In genomic region chr12:69297411-69298150, GRCm38 (mm10) we compare ENCODE assay signal across 8 mouse cellular contexts. TPM values are rescaled to one million over a fixed set of nuclear protein-coding genes. Genes with fewer than 3 reads are reported as not detected.
DNase-seq lines count a peak whose midpoint lies in the region; ATAC-seq lines count a peak whose summit lies in the region.

No protein-coding gene starts in this region.

- H3K4me2 ChIP-seq in heart, embryonic 12.5 days = peak overlapping the region; percentile 80
- peak overlapping the region; percentile 60 for H3K4me2 ChIP-seq in embryonic facial prominence, embryonic 14.5 days (ENCODE audit: low read depth, low read length)
- peak overlapping the region; percentile 67 for H3K4me2 ChIP-seq in limb, embryonic 15.5 days

- peak overlapping the region; percentile 94 for H3K27ac ChIP-seq in heart, embryonic 12.5 days (ENCODE audit: poor library complexity, severe bottlenecking)
- peak overlapping the region; percentile 94; the same call in 1 of the 2 replicates for H3K27ac ChIP-seq in embryonic facial prominence, embryonic 14.5 days (replicated peaks; ENCODE audit: low read depth, low read length)
- H3K27ac ChIP-seq in limb, embryonic 15.5 days = peak overlapping the region; percentile 94

- peaks cover 23% of the 10 kb centered on the region for H3K4me1 ChIP-seq in heart, embryonic 12.5 days (replicated peaks)
- peaks cover 20% of the 10 kb centered on the region for H3K4me1 ChIP-seq in embryonic facial prominence, embryonic 14.5 days (ENCODE audit: control insufficient read depth, insufficient read depth, low read length)
- peaks cover 27% of the 10 kb centered on the region for H3K4me1 ChIP-seq in limb, embryonic 15.5 days

- WGBS in heart, embryonic 12.5 days = 18% methylated on average over 20 of the region's 20 CpGs
- 18% methylated on average over 20 of the region's 20 CpGs for WGBS in embryonic facial prominence, embryonic 14.5 days
- 19% methylated on average over 20 of the region's 20 CpGs for WGBS in limb, embryonic 15.5 days

- peak overlapping the region; percentile 86 for H3K4me3 ChIP-seq in heart, embryonic 12.5 days
- H3K4me3 ChIP-seq in embryonic facial prominence, embryonic 14.5 days (ENCODE audit: low read depth, low read length) = peak overlapping the region; percentile 97
- peak overlapping the region; percentile 86 for H3K4me3 ChIP-seq in limb, embryonic 15.5 days

- H3K27me3 ChIP-seq in heart, embryonic 12.5 days (replicated peaks) = no peaks in the 10 kb centered on the region
- no peaks in the 10 kb centered on the region for H3K27me3 ChIP-seq in embryonic facial prominence, embryonic 14.5 days (replicated peaks; ENCODE audit: control insufficient read depth, insufficient read depth, low read length)
- H3K27me3 ChIP-seq in limb, embryonic 15.5 days = no peaks in the 10 kb centered on the region

- H3K9me3 ChIP-seq in heart, embryonic 12.5 days (replicated peaks) = no peaks in the 10 kb centered on the region
- H3K9me3 ChIP-seq in embryonic facial prominence, embryonic 14.5 days (ENCODE audit: control insufficient read depth, low read length) = no peaks in the 10 kb centered on the region
- H3K9me3 ChIP-seq in limb, embryonic 15.5 days = no peaks in the 10 kb centered on the region

- H3K9ac ChIP-seq in heart, embryonic 12.5 days = peak overlapping the region; percentile 95
- peak overlapping the region; percentile 98 for H3K9ac ChIP-seq in embryonic facial prominence, embryonic 14.5 days (ENCODE audit: low read depth, low read length)
- H3K9ac ChIP-seq in limb, embryonic 15.5 days = peak overlapping the region; percentile 95

- ATAC-seq in heart, embryonic 12.5 days (ENCODE audit: insufficient number of reproducible peaks, low FRiP score) = no peak
- ATAC-seq in embryonic facial prominence, embryonic 14.5 days (ENCODE audit: low read depth) = 0 out of 2 replicates have a peak, but pooled peaks have one; percentile 3
- no peak for ATAC-seq in limb, embryonic 15.5 days (ENCODE audit: insufficient number of reproducible peaks, low FRiP score, low TSS enrichment, low read depth)

- peaks cover 23% of the 10 kb centered on the region for H3K36me3 ChIP-seq in heart, embryonic 12.5 days
- H3K36me3 ChIP-seq in embryonic facial prominence, embryonic 14.5 days (ENCODE audit: control insufficient read depth, insufficient read depth, low read length) = peaks cover 29% of the 10 kb centered on the region
- peaks cover 23% of the 10 kb centered on the region for H3K36me3 ChIP-seq in limb, embryonic 15.5 days

- no peak for DNase-seq in heart, adult 8-10 months (ENCODE audit: low spot score)
- peak; percentile 58 for DNase-seq in 416B (ENCODE audit: low read depth)
- DNase-seq in embryonic facial prominence, embryonic 14.5 days (ENCODE audit: low spot score) = no peak
- no peak for DNase-seq in T-cell, adult 2 months (ENCODE audit: low spot score)
- no peak for DNase-seq in right cerebral cortex, postnatal 36 days (ENCODE audit: low spot score in 2 of 2)
- no peak for DNase-seq in cerebellum, adult 11-12 months

RNA-seq across cellular contexts. Expression of gene Klhdc2, which starts 1.1 kb away (rescaled TPM):
- 142 and 144 TPM in 2 replicates for polyA plus RNA-seq in heart, embryonic 12.5 days (2016; fragmentation: Nextera tagmentation; extraction: Ambion mirVana)
- total RNA-seq in heart, adult 8-10 months (2022) = 100 to 1,000 TPM in 3 of 4 experiments, 10 to 100 TPM in 1; 100.0 to 112 (median 105) TPM
- polyA plus RNA-seq in embryonic facial prominence, embryonic 14.5 days (2014; fragmentation: Nextera tagmentation; extraction: Ambion mirVana) = 124 and 133 TPM in 2 replicates
- polyA plus RNA-seq in limb, embryonic 15.5 days (2015; fragmentation: Nextera tagmentation; extraction: Ambion mirVana) = 105 and 111 TPM in 2 replicates

RNA-seq across cellular contexts. Expression of gene Klhdc1, which starts 56.6 kb away (rescaled TPM):
- 7.7 and 8.0 TPM in 2 replicates for polyA plus RNA-seq in heart, embryonic 12.5 days (2016; fragmentation: Nextera tagmentation; extraction: Ambion mirVana)
- total RNA-seq in heart, adult 8-10 months (2022) = 10 to 100 TPM; 43.3 to 53.9 (median 48.2) TPM
- 9.0 and 9.8 TPM in 2 replicates for polyA plus RNA-seq in embryonic facial prominence, embryonic 14.5 days (2014; fragmentation: Nextera tagmentation; extraction: Ambion mirVana)
- polyA plus RNA-seq in limb, embryonic 15.5 days (2015; fragmentation: Nextera tagmentation; extraction: Ambion mirVana) = 7.6 and 10.6 TPM in 2 replicates

RNA-seq across cellular contexts. Expression of gene Nemf, which starts 59.4 kb away (rescaled TPM):
- polyA plus RNA-seq in heart, embryonic 12.5 days (2016; fragmentation: Nextera tagmentation; extraction: Ambion mirVana) = 69.5 and 71.0 TPM in 2 replicates
- 10 to 100 TPM; 18.9 to 22.6 (median 20.7) TPM for total RNA-seq in heart, adult 8-10 months (2022)
- polyA plus RNA-seq in embryonic facial prominence, embryonic 14.5 days (2014; fragmentation: Nextera tagmentation; extraction: Ambion mirVana) = 65.8 and 75.1 TPM in 2 replicates
- 84.7 and 88.7 TPM in 2 replicates for polyA plus RNA-seq in limb, embryonic 15.5 days (2015; fragmentation: Nextera tagmentation; extraction: Ambion mirVana)
